Comparison of ENCODE assay signal across 11 mouse cellular contexts in the genomic region with DNA sequence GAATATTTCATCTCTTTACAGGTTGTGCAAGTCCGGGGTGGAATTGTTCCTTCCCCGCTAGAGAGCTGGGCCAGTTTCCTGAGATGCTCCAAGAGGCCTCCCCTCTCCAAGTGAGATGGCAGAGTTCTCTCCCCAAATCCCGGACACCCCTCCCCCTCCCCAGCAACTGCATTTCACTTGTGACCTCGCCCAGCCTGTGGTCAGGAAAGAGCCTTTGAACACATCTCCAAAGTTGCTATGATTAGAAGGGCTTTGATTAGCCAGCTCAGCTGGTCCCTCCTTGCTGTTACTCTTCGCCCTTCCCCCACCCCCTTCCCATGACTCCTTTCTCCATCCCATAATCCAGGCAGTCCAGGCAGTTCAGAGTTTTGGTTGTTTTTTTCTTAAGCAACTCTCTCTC.
A peak's percentile ranks its signal among the peaks of the same experiment; 100 is the strongest.
DNase-seq lines count a peak whose midpoint lies in the region; ATAC-seq and TF ChIP-seq lines count a peak whose summit lies in the region.
"Had no signal": no experiment of that assay in that cellular context is flagged by ENCODE, and none has a peak within 500 bp of the region (broad histone marks: within the 10 kb centered on the region; RNA-seq: fewer than 3 reads in every experiment).

No protein-coding gene starts in this region.

- no peak overlapping the region for H3K9ac ChIP-seq in heart, embryonic 13.5 days
- no peak overlapping the region for H3K9ac ChIP-seq in heart, embryonic 12.5 days
- no peak overlapping the region for H3K9ac ChIP-seq in embryonic facial prominence, embryonic 12.5 days
- no peak overlapping the region for H3K9ac ChIP-seq in lung, embryonic 16.5 days (ENCODE audit: low read length)

- no peak for TF ChIP-seq POLR2A in cerebellum, adult 2 months (IDR thresholded peaks at IDR 0.05; ENCODE audit: borderline replicate concordance, insufficient read depth, low read length)

- H3K4me1 ChIP-seq in heart, embryonic 13.5 days, result peaks cover 24% of the 10 kb centered on the region
- H3K4me1 ChIP-seq in heart, embryonic 12.5 days (replicated peaks), result peaks cover 12% of the 10 kb centered on the region
- peaks cover 10% of the 10 kb centered on the region; the same call in 1 of the 2 replicates for H3K4me1 ChIP-seq in embryonic facial prominence, embryonic 12.5 days
- peaks cover 15% of the 10 kb centered on the region for H3K4me1 ChIP-seq in lung, embryonic 16.5 days (replicated peaks; ENCODE audit: control insufficient read depth, insufficient read depth, low read length)
- H3K4me1 ChIP-seq in cerebellum, adult 2 months (ENCODE audit: control insufficient read depth, insufficient read depth, low read length), result no peaks in the 10 kb centered on the region

- TF ChIP-seq CTCF in cerebellum, adult 2 months (IDR thresholded peaks at IDR 0.05; ENCODE audit: borderline replicate concordance, insufficient read depth, low read depth, low read length), result no peak

- no peak overlapping the region for H3K27ac ChIP-seq in heart, embryonic 13.5 days (replicated peaks)
- H3K27ac ChIP-seq in heart, embryonic 12.5 days (ENCODE audit: poor library complexity, severe bottlenecking), result no peak overlapping the region
- no peak overlapping the region for H3K27ac ChIP-seq in embryonic facial prominence, embryonic 12.5 days
- peak overlapping the region; percentile 80 for H3K27ac ChIP-seq in lung, embryonic 16.5 days (ENCODE audit: low read length)
- H3K27ac ChIP-seq in cerebellum, adult 2 months (ENCODE audit: insufficient read depth, low read length), result no peak overlapping the region

- no peak for ATAC-seq in heart, embryonic 13.5 days (ENCODE audit: extremely low read depth, insufficient number of reproducible peaks, low FRiP score, low TSS enrichment)
- ATAC-seq in heart, embryonic 12.5 days (ENCODE audit: insufficient number of reproducible peaks, low FRiP score), result no peak
- ATAC-seq in embryonic facial prominence, embryonic 12.5 days (ENCODE audit: insufficient number of reproducible peaks, insufficient read depth, low FRiP score, low TSS enrichment), result no peak
- ATAC-seq in lung, embryonic 16.5 days (ENCODE audit: low read depth), result peak; percentile 85

- H3K9me3 ChIP-seq in heart, embryonic 13.5 days, result no peaks in the 10 kb centered on the region
- H3K9me3 ChIP-seq in heart, embryonic 12.5 days (replicated peaks), result no peaks in the 10 kb centered on the region
- H3K9me3 ChIP-seq in embryonic facial prominence, embryonic 12.5 days, result no peaks in the 10 kb centered on the region
- H3K9me3 ChIP-seq in lung, embryonic 16.5 days (ENCODE audit: control insufficient read depth, low read length), result no peaks in the 10 kb centered on the region

- DNase-seq in R1 (ENCODE audit: low read depth, low spot score), result peak; percentile 50
- DNase-seq in thymus, postnatal 0 days (ENCODE audit: low spot score), result no peak
- DNase-seq in cerebellum, adult 2 months, result no peak
- no peak for DNase-seq in spleen, postnatal 4 days (ENCODE audit: low spot score in 2 of 2)
- DNase-seq: cerebellum, adult 8-10 months; gastrocnemius, postnatal 25 days had no signal

- WGBS in heart, embryonic 13.5 days, result 16% methylated on average over 5 of the region's 5 CpGs
- WGBS in heart, embryonic 12.5 days, result 13% methylated on average over 5 of the region's 5 CpGs
- 17% methylated on average over 5 of the region's 5 CpGs for WGBS in embryonic facial prominence, embryonic 12.5 days
- WGBS in lung, embryonic 16.5 days, result 9% methylated on average over 5 of the region's 5 CpGs
- 28% methylated on average over 5 of the region's 5 CpGs for WGBS in cerebellum, adult 2 months

- H3K27me3 ChIP-seq in heart, embryonic 13.5 days (replicated peaks), result no peaks in the 10 kb centered on the region
- no peaks in the 10 kb centered on the region for H3K27me3 ChIP-seq in heart, embryonic 12.5 days (replicated peaks)
- H3K27me3 ChIP-seq in embryonic facial prominence, embryonic 12.5 days, result no peaks in the 10 kb centered on the region
- no peaks in the 10 kb centered on the region for H3K27me3 ChIP-seq in lung, embryonic 16.5 days (ENCODE audit: control insufficient read depth, insufficient read depth, low read depth, low read length)
- no peaks in the 10 kb centered on the region; the same call in 1 of the 2 replicates for H3K27me3 ChIP-seq in cerebellum, adult 2 months (ENCODE audit: control insufficient read depth, insufficient read depth, low read length)

- no peaks in the 10 kb centered on the region for H3K36me3 ChIP-seq in heart, embryonic 13.5 days
- no peaks in the 10 kb centered on the region for H3K36me3 ChIP-seq in heart, embryonic 12.5 days
- H3K36me3 ChIP-seq in embryonic facial prominence, embryonic 12.5 days, result no peaks in the 10 kb centered on the region
- H3K36me3 ChIP-seq in lung, embryonic 16.5 days (ENCODE audit: control insufficient read depth, insufficient read depth, low read length), result no peaks in the 10 kb centered on the region
- H3K36me3 ChIP-seq: G1E had no signal

- no peak overlapping the region for H3K4me3 ChIP-seq in heart, embryonic 13.5 days
- H3K4me3 ChIP-seq in heart, embryonic 12.5 days, result no peak overlapping the region
- H3K4me3 ChIP-seq in embryonic facial prominence, embryonic 12.5 days, result no peak overlapping the region
- H3K4me3 ChIP-seq in lung, embryonic 16.5 days (ENCODE audit: low read length), result no peak overlapping the region
- H3K4me3 ChIP-seq in cerebellum, adult 2 months (replicated peaks; ENCODE audit: insufficient read depth, low read depth, low read length), result no peak overlapping the region

- peak overlapping the region; percentile 14; the same call in 1 of the 2 replicates for H3K4me2 ChIP-seq in heart, embryonic 13.5 days
- H3K4me2 ChIP-seq in heart, embryonic 12.5 days, result no peak overlapping the region
- peak overlapping the region; percentile 11; the same call in 1 of the 2 replicates for H3K4me2 ChIP-seq in embryonic facial prominence, embryonic 12.5 days (replicated peaks)
- peak overlapping the region; percentile 8; the same call in 1 of the 2 replicates for H3K4me2 ChIP-seq in lung, embryonic 16.5 days (ENCODE audit: low read depth, low read length)
